Mouse (Mus musculus) gonadal fat pad, adult 2 months (tissue): ENCODE data around the gene BC017158. TPM values are rescaled to one million over a fixed set of nuclear protein-coding genes. Genes with fewer than 3 reads are reported as not detected.

Source experiments
- DNase-seq: peaks from one replicate; pipeline ENCODE4 v3.0.0-alpha.2; 2012; ENCODE audit warnings: low read depth
- polyA plus RNA-seq: library from polyadenylated mRNA; depleted of rRNA; stranded (reverse); fragments of >200 nt; gene quantifications from 2 replicates; pipeline ENCODE4 v1.2.3, GENCODE M21; 2012

BC017158 gene
- polyA plus RNA-seq, 1 experiment = 40.1 TPM

DNA sequence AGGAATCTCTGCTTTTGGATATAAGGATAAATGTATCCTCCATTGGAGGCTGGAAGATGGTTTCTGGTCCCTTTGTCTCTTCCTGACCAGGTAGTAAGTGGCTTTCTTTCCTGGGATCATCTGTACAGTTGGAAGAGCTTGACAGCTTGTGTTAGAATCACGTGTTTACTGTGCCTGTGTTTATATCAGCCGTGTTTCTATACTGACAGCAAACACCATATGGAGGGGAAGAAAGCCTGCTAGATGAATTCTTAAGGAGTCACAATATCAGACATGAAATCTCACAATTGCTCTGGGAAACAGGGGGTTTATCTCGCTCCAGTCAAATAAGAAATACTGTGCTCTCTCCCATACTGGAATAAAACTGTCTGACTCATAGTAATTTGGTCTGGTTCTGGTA is 11.2 kb upstream of the BC017158 start:
- no peak for DNase-seq

DNA sequence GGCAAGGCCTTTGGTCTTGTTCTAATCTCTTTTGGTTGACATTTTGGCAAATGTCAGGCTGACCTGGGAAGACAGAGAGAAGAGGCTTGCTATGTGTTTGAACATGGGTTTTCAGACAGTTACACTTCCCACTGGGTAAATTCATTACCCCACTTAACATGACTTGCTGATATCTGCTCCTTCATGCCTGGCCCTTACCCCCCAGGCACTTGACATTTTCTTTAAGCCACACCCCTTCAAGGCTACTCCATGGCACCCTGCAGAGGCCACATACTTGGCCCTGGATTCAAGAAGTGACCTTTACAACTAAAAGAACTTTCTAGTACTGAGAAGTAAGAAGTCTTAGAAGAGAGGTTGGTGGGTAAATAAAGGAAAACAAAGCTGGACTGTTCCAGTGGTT is 9.9 kb upstream of the BC017158 start:
- DNase-seq = no peak

DNA sequence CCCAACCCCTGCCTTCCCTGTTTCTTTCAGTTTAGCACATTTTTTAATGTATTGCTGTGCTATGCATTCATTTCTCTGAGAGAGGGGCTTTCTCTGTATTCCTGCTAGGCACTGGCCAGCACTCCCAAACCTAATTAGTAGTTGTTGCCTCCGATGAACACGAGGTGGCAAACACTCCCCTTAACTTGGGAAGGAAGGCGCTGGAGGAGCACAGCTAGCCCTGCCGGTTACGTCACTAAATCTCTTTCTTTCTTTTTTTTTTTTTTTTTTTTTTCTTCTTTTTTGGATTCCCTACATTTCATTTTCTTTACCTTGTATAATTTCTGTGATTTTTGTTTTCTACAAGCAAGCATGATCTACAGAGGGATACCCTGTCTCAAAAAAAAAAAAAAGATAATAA is 6.9 kb upstream of the BC017158 start:
- no peak for DNase-seq

DNA sequence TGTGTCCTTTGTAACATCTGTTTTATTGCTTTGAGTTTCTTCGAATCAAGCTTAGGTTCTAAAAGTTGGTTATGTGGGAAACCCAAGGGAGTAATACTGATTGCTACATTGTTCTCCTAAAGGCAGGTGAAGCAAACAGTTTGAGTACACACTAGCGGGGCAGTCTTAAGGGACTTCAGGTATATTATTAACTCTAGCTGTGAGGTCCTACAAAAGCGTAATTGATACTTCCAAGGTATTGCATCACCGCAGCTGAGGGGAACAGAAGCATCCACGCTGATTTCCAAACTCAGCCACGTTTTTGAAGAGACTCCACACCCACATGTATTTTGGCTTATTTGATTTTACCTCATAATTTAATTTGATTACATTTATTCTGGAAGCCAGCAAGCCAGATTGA is 6.2 kb upstream of the BC017158 start:
- DNase-seq = no peak

DNA sequence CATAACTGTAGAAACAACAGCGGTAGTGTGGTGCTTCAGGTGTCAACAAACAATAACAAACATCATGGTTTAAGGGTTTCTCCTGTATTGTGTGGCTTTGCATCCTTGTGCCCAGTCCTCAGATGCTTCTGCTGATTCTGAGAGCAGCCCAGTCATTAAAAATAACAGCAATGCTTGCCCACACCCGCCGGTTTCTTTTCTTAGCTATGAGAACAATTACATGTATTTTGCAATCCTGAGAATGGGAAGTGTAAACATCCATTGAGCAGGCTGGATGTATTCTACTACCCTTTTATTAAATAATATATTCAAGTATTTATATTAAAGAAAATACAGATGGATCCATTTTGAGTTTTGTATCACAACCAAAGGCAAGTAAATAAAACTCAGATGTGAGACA is 4.2 kb upstream of the BC017158 start:
- DNase-seq = no peak

DNA sequence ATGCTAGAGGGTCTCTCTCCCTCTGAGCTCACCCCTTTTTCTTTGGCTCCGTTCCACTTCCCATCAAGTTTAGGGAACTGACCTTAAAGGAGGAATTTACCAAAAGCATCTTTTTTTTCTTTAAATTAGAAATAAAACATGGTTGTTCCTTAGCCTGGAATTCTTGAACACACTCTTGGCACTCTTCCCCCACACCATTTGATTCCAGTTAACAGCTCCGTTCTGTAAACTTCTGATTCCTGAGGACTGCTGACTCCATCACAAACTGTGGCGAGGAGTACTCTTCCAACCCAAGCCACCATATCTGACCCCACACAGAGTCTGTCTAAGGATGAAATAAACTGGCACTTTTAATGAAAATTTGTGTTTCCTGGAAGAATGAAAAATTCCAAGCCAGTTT is 3.0 kb upstream of the BC017158 start:
- DNase-seq = no peak

DNA sequence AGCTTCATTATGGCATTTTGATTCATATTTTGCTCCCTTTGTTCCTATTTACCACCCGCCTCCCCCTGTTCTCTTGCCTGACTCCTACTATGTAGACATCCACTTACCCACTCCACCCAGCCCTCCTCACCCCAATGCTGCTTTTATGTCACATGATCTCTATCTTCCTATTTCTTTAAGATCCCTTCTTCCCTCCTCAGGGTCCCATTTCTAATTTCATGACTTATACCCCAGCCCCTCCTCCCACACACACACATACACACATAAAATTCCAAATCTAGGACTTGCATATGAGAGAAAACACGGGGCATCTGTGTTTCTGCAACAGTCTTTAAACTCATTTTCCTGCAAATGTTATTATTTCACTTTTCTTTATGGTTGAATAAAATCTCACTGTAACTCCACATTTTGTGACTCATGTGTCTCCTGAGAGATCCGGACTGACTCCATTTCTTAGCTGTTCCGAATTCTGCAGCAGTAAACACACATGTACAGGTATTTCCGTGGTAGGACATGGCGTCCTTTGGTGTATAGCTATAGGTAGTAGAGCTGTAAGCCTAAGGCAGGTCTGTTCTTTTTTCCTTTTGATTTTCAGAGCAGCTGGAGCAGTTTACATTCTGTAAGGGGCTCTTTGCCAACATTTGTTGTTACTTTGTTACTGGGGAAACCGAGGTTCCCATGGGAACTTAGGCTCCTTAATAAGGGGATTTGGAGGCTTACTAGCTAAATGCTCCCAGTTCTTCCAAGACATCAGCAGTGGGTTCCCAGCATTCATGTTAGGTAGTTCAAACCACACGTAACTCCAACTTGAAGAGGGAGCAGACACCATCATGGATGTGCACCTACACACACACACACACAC is 742 bp upstream of the BC017158 start:
- no peak for DNase-seq

DNA sequence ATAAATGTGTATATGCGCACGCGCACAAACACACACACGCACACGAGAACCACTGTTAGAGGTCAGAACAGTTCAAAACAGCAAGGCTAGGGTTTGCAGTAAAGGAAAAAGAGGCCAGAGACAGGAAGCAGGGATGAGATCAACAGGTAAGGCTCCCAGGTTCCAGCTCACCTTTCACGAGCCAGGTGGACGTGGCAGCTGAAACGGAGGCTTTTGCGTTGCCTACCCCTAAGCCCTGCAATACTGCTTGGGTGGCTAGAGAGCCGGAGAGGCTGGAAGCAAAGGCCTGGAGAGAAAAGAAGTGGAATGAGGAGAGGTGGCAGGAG is 716 bp downstream of the BC017158 start:
- DNase-seq = no peak

DNA sequence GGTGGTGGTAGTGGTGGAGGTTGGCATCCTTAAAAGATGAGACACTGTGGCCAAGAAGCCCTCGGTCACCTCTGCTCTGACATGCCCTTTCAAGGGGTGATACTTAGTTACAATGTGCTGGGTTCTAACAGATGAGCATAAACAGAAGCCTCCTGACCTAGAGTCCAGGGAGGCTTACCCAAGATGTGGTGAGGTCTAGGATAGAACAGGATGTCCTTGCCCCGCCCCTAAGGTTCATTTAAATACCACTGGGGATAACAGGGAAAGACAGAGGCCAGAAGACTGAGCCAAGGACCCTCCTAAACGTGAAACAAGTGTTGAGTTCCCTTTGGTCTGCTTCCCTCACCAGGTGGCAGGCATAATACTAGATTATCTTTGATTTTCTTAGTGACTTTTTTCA is 1.5 kb downstream of the BC017158 start:
- no peak for DNase-seq

DNA sequence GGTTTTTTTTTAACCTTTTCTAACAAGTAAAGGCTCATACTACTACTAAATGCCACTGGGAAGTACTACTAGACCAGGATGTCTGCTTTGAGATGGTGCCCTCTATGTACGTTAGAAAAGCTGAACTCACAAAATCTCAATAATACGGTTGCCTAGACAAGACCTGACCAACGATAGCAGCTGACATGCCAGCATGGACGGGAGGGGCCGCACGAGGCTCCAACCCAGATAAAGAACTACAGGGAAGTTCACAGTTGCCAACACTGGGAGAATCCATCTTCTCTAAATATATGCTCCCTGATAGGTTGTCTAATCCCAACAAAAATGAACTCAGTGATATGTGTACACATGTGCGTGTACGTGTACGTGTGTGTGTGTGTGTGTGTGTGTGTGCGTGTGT is 3.2 kb downstream of the BC017158 start:
- DNase-seq = no peak

DNA sequence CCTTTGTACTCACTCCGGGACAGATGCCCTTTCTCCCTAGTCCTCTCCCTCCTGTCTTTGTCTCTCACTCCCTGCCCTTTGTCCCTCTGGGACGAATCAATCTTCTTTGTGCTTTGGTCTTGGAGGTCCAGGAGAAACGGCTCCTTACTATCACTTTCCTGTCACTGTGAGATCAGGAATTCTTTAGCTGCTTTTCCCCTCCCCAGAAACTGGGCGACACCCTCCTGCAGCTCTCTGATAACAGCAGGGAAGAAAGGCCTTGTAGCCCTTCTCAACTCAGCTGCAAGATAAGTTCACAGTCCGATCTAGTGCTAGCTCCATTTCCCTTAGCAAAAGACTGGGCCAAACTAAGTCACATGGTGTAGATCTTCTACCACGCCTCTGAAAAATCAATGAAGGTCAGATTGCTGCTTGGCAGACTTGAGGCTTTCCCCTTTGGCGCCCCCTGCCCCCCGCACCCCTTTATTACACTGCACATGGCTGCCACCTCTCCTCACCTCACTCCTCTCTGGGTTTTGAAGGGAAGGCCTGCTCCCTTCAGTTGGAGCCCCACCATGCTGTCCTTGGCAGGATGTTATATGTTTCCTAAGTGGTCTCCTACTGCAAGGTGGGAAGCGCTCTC is 8.9 kb downstream of the BC017158 start:
- no peak for DNase-seq

DNA sequence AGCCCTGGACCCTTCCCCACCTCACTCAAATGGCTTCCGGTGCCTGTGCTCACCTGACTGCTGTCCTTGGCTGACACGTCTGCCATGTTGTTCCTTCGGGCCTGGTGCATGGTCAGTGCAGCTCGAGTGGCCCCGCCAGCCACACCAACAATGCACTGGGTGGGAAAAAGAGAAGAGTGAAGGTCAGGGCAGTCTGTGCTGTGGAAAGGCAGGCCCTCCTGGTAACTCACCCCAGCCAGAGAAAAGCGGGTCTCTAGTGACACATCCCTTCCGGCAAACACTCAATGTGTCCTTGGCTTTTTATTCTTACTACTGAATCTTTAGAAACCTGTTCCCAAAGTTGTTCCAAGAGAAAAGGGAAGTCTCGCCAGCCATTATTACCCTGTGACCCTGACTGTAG is 12.9 kb downstream of the BC017158 start:
- no peak for DNase-seq

DNA sequence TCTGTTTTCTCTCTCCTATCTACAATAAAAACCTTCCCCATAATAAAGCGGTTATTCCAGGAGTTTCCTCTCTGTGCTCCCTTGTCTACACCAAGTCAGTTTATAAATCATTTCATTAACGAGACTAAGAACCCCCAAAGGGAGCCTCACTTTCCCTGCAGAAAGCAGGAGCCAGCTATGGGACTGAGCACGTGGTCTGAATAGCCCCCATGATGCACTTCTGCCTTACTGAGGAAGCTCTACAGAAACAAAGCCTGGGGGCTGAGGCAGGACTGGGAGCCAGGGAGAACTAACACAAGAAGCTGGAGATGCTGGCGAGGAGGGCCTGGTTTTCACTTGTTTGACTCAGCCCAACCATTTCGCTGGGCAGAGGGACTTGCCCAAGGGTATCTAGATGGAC is 13.9 kb downstream of the BC017158 start:
- DNase-seq = no peak

DNA sequence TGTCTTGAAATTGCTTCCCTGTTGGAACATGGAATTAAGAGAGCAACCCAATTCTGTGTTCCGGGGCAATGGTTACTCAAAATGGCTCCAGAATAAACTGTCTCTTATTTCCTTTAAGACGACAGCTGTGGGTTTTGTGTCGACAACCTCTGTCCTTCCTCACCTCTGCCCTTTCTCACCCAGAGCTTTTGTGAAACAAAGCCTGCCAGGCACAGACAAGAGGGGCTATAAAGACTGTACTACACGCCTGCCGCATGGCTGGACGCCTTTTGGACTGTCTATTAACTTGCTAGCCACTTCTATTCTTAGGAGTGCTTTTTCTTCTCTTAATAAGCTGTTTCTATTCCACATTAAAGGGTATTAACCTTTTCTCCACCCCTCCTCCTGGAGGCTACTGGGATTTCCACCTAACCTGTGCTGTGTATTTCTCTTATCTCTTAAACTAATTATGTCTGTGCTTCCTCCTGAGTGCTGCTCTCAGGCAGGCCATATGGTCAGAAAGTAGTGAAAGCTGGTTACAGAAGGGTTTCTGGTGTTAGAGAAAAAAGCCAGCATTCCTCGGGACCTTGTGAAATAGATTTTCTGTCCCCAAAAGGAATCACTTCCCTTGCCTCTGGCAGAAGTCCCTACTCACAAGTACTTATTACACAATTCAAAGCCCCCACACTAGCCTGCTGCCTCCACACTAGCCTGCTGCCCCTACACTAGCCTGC is 15.3 kb downstream of the BC017158 start:
- DNase-seq = no peak

DNA sequence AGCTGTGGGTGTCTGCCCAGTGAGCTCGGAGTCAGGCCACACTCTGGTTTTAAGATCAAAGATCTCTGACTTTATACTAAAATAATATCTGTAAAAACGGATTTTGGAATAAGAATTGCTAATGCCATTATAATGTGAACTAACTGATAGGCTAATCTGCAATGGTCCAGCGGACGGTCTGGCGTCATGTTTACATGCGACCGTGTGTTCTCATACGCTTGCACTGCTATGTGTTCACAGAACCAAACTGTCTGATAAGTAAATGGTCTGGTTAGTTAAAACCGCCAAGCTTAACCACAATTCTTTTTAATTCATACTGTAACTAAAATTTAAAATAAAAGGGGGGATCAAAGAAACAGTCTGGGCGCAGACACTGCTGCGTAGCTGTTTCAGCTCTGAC is 16.2 kb downstream of the BC017158 start:
- no peak for DNase-seq

DNA sequence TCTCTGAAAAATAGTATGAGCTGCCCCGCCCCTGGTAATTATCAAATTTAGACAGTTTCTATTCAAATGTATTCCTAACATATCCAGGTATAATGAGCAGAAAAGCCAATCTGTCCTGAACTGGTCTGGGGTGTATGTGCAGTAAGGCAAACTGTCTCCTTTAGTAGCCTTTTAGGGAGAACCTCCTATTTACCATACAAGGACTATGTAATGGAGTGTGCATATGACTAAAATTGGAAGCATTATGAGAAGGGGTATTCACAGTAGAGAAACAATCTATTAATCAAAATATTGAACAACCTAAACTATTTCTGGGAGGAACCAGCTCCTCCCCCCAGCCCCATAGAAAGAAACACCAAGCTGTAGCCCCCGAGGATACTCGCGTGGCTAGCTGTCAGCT is 18.2 kb downstream of the BC017158 start:
- no peak for DNase-seq

DNA sequence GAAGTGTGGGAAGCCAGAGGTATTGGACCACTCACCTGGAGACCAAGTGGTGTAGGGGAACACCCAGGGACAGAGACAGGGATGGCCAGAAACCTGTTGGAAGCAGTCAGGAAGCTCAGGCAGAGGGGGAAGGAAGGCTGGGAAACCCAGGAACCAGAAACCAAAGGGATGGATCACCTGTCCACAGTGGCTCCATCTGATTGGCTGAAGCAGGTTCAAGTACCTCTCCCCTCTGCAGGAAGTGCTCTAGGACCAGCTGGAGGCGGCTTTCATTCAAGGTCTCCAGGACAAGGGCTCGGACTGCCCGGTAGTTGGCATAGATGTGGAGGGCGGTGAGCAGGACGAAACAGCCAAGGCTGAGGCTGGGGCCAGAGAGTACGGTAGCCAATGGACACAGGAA is 21.9 kb downstream of the BC017158 start:
- no peak for DNase-seq

DNA sequence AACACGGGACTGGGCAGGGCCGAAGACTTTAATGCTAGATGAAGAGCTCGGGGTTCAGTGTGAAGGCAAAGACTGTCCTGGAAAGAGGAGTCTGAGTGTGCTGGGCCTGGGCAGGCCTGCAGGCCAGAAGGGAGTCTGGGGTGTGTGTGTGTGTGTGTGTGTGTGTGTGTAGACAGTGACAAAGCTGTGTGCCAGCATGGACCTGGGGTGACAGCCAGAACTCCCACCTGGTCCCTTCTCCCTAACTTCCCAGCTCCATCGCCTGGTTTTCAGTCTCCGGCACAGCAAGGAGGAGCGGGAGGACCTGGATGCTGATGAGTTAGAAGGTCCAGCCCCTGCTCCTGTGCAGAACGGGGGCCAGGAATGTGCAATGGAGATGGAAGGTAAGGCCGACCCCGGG is 26.5 kb downstream of the BC017158 start:
- DNase-seq = no peak

DNA sequence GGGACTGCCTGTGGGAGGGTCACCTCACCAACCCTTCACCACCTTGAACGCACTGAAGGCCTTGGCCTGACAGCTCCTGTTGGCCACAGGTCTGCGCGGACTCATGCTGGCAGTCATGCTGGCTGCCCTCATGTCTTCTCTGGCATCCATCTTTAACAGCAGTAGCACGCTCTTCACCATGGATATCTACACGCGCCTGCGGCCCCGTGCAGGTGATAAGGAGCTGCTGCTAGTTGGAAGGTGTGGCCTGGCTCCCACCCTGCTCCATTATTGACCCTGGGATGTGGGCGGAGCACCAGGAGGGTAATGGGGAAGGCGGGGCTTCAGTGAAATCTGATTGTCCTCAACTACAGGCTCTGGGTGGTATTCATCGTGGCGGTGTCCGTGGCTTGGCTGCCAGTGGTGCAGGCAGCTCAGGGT is 27.5 kb downstream of the BC017158 start:
- no peak for DNase-seq

DNA sequence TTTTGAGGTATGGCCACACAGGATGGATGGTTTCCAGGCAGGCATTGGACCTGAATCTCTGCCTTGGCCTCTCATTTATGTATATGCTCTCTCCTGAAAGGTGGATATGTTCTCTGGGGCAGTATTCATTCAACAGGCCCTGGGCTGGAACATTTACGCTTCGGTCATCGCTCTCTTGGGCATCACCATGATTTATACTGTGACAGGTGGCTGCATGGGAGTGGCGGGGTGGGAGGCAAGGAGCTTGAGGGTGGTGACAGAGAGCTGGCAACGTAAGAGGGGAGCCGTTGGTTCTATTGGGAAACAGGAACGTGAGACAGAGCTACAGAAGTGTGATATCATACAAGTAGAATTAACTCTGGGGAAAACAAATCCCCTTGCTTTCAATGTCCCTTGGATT is 30.2 kb downstream of the BC017158 start:
- DNase-seq = no peak

DNA sequence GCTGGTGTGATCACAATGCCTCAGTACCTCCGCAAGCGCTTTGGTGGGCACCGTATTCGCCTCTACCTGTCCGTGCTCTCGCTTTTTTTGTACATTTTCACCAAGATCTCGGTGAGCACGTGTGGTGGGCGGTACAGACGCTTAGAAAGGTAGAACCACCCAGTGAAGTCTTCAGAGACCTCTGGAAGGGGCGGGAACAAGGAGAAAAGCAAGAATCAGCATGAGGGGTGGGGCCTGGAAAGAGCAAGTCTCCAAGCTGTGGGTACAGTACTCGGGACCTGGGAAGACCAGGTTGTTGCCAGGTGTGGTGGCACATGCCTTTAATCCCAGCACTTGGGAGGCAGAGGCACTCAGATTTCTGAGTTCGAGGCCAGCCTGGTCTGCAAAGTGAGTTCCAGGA is 30.6 kb downstream of the BC017158 start:
- DNase-seq = no peak

DNA sequence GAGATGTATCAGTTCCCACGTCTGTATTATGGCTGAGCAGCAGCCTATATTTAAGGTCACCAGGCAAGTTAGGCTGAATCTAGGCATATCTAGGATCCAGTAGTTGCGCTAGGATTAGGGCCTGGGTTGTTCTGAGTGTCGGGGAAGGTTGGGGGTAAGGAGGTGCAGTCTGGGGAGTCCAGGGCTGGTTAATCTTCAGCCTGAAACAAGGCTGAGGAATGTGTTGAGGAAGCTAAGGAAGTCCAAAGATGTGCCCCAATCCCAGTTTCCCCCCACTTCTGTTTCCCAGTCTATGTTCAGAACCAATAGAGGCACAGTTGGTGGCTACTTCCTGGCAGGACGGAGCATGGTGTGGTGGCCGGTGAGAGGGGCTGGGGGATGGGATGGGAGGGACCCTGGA is 31.9 kb downstream of the BC017158 start:
- no peak for DNase-seq

DNA sequence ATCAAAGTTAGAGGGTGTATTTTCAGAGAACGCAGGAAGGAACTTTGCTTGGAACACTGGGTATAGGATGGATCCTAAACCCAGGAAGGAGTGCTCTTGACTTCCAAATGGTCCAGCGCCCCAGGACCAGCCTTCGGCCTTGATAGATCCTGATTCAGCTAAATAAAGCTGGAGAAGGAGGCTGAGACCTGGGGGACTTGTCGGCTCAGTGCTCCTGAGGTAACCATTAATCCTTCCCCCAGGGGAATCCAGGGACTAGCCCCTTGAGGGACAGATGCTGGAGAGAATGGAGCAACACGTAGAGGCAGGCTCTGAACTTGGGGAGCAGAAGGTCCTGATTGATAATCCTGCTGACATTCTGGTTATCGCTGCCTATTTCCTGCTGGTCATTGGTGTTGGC is 32.6 kb downstream of the BC017158 start, which contains the start of gene Slc5a2:
TSS of gene Slc5a2 (plus strand) at position 247 of the 400 bp plus-strand sequence.
- no peak for DNase-seq
